Mouse (Mus musculus): ENCODE measurements at regions not wholly inside any gene's neighbourhood (a gene's known extent, or its start where the extent isn't known, plus 50 kb on each side); places are given as distances from the start of the nearest gene placed in this dataset.
"Not testable (repeated sequence)": the region's sequence is repeated elsewhere in the genome, so short reads cannot be mapped to it uniquely, and the experiment has no call there.

- peak; percentile 58 to 74 for DNase-seq
Measured at GRCm38 (mm10) chr14:87215099-87215498, 74.1 kb upstream of the Diaph3 start.

- DNase-seq, result no peak
Measured at GRCm38 (mm10) chr14:87217042-87217441, 76.0 kb upstream of the Diaph3 start.

- DNase-seq, result no peak
Measured at GRCm38 (mm10) chr14:87219975-87220374, 78.9 kb upstream of the Diaph3 start.

DNA sequence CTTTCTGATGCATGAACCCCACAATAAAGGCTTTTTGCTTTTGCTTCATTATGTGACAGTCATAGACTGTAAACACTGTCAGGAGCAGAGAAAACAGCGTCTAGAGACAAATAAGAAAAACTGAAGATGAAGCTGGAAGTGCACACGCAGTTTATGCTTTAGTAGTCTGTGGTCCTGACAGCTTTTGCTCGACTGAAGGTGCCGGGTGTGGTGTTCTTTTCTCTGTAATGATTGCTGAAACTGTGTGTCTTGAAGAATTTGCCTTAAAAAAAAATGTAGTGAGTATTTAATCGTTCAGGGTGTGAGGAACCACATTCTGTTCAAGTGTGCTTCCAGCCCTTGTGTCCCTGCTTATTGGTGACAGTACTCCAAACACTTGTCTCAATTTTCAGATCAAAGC, 83.8 kb upstream of the Diaph3 start:
- DNase-seq, result no peak

DNA sequence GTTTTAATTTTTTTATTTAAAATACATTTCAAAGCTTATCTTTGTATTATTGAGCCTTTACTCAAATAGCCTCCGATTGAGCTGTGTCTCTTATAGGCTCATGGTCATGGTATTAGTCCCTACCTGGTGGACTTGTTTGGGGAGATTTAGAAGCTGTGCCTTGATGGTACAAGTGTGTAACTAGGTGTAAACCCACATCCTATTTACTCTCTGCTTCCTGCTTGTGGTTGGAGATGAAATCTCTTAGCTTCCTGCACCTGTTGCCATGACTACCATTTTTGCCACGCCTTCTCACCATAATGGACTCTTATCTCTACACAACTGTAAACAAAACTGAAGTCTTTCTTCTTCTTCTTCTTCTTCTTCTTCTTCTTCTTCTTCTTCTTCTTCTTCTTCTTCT, 108.2 kb upstream of the Diaph3 start:
- DNase-seq, result no peak

- no peak for DNase-seq
Measured at GRCm38 (mm10) chr14:87255484-87256208, 114.6 kb upstream of the Diaph3 start.

- DNase-seq, result no peak
Measured at GRCm38 (mm10) chr14:87261726-87262125, 120.7 kb upstream of the Diaph3 start.

DNA sequence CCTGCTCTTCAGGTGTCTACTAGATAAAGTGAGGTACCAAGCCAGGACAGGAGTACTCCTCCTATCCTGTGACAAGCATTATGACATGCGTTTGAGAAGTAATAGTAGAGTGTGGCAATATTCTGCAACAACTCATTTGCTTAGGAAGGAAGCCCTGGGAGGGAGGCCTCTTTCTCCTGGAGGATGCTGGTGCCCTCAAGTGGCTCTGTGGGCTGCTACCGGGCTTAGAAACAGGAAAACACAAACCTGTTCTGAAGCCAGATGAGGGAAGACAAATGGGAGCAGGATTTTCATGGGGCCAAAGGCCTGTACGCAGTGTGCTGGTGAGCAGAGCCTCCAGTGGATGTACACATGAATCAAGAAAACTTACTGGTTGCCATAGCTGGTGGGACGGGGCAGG, 123.8 kb upstream of the Diaph3 start:
- no peak for DNase-seq

GRCm38 (mm10) chr14:87266309-87266708, 125.3 kb upstream of the Diaph3 start:
- DNase-seq, result no peak

- DNase-seq, result not testable (repeated sequence)
Measured at GRCm38 (mm10) chr14:87289266-87289665, 127.2 kb upstream of the Tdrd3 start.

- DNase-seq, result no peak
Measured at GRCm38 (mm10) chr14:87289708-87290243, 126.7 kb upstream of the Tdrd3 start.

DNA sequence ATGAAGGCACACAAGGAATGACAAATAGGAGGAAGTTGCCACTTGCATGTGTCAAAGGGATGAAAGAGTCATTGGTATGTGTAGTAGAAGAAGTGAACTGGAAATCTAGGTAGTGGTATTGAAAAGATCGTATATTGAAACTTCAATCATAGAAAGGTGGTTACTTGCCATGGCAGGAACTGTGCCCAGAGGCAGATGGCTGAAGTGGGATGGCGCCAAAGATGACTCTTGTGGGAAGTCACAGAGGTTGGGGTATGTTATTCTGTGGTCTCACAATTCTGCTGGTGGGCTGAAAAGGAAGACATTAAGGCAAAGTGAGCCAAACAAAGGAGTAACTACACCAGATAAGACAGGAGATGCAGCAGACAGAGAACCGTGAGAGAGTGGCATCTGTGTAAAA, 121.2 kb upstream of the Tdrd3 start:
- no peak for DNase-seq

- DNase-seq, result no peak
Measured at GRCm38 (mm10) chr14:87297160-87297559, 119.3 kb upstream of the Tdrd3 start.

GRCm38 (mm10) chr14:87300838-87301237, 115.6 kb upstream of the Tdrd3 start:
- DNase-seq, result no peak

GRCm38 (mm10) chr14:87301564-87301963, 114.9 kb upstream of the Tdrd3 start:
- DNase-seq, result no peak

DNA sequence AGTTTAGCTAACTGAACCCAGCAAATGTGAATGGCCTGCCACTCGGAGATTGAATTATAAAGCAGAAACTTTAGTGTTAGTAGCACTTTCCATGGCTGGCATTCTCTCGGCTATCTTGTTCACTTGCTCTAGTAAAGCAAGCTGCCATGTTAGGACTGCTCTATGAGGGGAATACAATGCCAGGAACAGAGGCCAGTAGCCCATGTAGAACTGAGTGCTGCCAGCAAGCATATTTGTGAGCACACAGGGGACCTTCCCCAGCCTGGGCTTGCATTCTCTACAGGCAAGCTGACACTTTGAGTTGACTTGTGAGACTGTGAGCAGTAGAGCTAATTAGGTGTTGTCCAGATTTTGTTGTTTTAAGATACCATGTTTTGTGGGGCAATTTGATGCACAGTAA, 111.0 kb upstream of the Tdrd3 start:
- no peak for DNase-seq

- DNase-seq, result no peak
Measured at GRCm38 (mm10) chr14:87306011-87306410, 110.4 kb upstream of the Tdrd3 start.

DNA sequence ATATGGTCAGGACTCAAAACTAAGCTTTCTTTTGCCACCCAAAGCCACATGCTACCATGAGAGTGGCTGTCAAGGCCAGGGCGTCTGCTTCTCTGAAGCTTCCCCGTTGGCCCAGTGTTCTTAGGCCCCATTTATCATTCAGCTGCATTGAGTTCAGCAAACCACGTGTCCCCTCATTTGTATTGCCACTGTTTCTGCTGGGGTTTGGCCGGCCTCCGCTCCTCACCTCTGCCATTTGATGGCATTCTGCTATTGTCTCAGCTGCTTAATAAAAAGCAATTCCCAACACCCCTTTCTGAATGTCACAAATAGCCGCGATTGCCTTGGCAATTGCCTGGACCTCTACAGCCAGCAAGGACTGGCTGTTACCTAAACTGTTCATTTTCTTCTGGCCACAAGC, 108.4 kb upstream of the Tdrd3 start:
- DNase-seq, result no peak

GRCm38 (mm10) chr14:87312318-87312717, 104.1 kb upstream of the Tdrd3 start:
- no peak for DNase-seq

- peak; percentile 33 to 57 for DNase-seq
Measured at GRCm38 (mm10) chr14:87314999-87315732, 101.3 kb upstream of the Tdrd3 start.

DNA sequence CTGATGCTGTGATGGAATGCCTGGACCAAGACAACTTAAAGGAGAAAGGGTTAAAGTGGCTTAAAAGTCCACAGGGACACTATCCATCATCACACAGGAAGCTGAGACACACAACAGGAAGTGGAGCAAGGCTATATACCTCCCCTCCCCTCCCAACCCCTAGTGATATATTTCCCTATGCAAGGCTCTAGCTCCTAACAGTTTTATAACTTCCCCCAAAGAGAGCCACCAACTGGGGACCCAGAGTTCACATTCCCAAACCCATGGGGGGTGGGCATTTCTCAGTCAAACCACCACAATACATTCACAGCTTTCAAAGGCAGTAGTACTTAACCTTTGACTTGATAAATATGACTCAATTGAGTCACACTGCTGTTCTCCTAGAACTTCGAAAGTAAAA, 88.6 kb upstream of the Tdrd3 start:
- DNase-seq, result no peak

DNA sequence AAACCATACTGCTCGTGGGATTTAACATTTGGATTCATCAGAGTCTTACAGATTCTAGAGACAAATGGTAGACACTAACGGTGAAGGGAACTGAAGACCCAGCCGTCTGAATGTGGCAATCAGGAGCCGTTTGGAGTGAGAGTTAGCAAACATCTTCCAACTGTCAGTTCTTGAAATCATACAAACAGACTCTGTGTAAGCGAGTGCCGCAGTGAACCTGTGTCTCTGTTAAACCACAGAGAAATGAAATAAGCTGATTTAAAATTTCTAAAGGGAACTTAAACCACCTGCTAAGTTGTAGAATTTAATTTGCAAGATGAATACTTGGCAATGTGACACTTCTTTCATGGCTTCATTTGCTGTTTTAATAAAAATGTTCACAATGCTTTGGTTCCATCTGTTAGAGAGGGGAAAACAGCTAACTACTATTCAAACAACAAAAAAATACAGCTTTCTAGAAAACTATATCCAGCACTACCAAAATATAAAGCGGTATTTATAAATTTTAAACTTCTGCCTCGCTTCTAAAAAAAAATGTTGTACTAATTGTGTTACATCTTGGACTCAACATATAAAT, 78.4 kb upstream of the Tdrd3 start:
- peak; percentile 6 to 9 for DNase-seq

GRCm38 (mm10) chr14:87344540-87344939, 71.9 kb upstream of the Tdrd3 start:
- no peak for DNase-seq

- no peak for DNase-seq
Measured at GRCm38 (mm10) chr14:87346812-87347211, 69.6 kb upstream of the Tdrd3 start.

All from layer of hippocampus, postnatal 36 days (tissue).